27 mouse cellular contexts compared by ENCODE assay signal in the genomic region with DNA sequence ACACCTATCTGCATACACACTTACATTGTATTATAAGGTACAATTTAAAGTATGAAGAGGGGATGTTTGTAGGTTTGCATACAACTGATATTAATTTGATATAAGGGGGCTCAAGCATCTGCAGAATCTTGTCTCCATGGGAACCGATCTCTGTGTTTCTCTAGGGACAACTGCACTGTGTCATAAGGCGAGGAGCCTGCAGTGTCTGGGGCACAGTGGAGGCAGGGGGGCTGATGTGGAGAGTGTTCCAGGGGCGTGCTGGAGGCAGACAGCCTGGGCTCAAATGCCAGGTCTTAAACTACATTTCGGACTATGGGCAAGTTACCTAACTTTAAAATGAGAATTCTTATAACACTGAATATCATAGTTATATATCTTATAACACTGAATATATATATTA. TPM values are rescaled to one million over a fixed set of nuclear protein-coding genes. Genes with fewer than 3 reads are reported as not detected.
A peak's percentile ranks its signal among the peaks of the same experiment; 100 is the strongest.
DNase-seq lines count a peak whose midpoint lies in the region; ATAC-seq and TF ChIP-seq lines count a peak whose summit lies in the region.
"Had no signal": no experiment of that assay in that cellular context is flagged by ENCODE, and none has a peak within 500 bp of the region (broad histone marks: within the 10 kb centered on the region; RNA-seq: fewer than 3 reads in every experiment).

No protein-coding gene starts in this region.

- no peaks in the 10 kb centered on the region for H3K79me2 ChIP-seq in MEL (ENCODE audit: control insufficient read depth, insufficient read depth, low read length, poor library complexity)

- no peak overlapping the region for H3K4me2 ChIP-seq in forebrain, postnatal 0 days (ENCODE audit: low read depth)
- no peak overlapping the region for H3K4me2 ChIP-seq in neural tube, embryonic 13.5 days
- H3K4me2 ChIP-seq in neural tube, embryonic 15.5 days: no peak overlapping the region
- H3K4me2 ChIP-seq in midbrain, embryonic 16.5 days (ENCODE audit: low read length): no peak overlapping the region
- H3K4me2 ChIP-seq: heart, embryonic 11.5 days; hindbrain, embryonic 12.5 days; limb, embryonic 15.5 days had no signal

- no peaks in the 10 kb centered on the region for H3K9me3 ChIP-seq in forebrain, postnatal 0 days (ENCODE audit: low read length)
- no peaks in the 10 kb centered on the region for H3K9me3 ChIP-seq in forebrain, embryonic 10.5 days
- no peaks in the 10 kb centered on the region for H3K9me3 ChIP-seq in neural tube, embryonic 13.5 days
- H3K9me3 ChIP-seq in neural tube, embryonic 15.5 days (replicated peaks): no peaks in the 10 kb centered on the region
- H3K9me3 ChIP-seq in MEL (replicated peaks; ENCODE audit: insufficient read depth, low read length): no peaks in the 10 kb centered on the region
- H3K9me3 ChIP-seq in midbrain, embryonic 16.5 days (replicated peaks; ENCODE audit: control insufficient read depth, low read length, poor library complexity, severe bottlenecking): no peaks in the 10 kb centered on the region
- H3K9me3 ChIP-seq: hindbrain, embryonic 12.5 days; limb, embryonic 10.5 days; limb, embryonic 15.5 days; liver, embryonic 13.5 days had no signal

- no peak for TF ChIP-seq CTCF in forebrain, postnatal 0 days (IDR thresholded peaks at IDR 0.05; ENCODE audit: low read depth)
- TF ChIP-seq CTCF in MEL (IDR thresholded peaks at IDR 0.05 in 2 of 3, conservative IDR thresholded peaks at IDR 0.05 in 1 of 3; ENCODE audit: control insufficient read depth in 1 of 3, insufficient read depth in 1 of 3, low read depth in 2 of 3, low read length in 3 of 3, poor library complexity in 1 of 3, severe bottlenecking in 1 of 3): no peak

- no peak for TF ChIP-seq RAD21 in MEL (IDR thresholded peaks at IDR 0.05; ENCODE audit: low read depth, low read length)

- peak; percentile 54; the same call in 1 of the 2 replicates for ATAC-seq in forebrain, postnatal 0 days
- ATAC-seq in neural tube, embryonic 13.5 days (ENCODE audit: low read depth): peak; percentile 63; the same call in 1 of the 2 replicates
- no peak for ATAC-seq in neural tube, embryonic 15.5 days (ENCODE audit: low FRiP score)
- ATAC-seq in midbrain, embryonic 16.5 days: peak; percentile 81; the same call in 1 of the 2 replicates
- no peak for ATAC-seq in granulocyte monocyte progenitor cell, adult 5-6 weeks (replicated peaks; ENCODE audit: poor library complexity, severe bottlenecking)

- no peak overlapping the region for H3K4me3 ChIP-seq in forebrain, postnatal 0 days (ENCODE audit: low read depth, low read length)
- H3K4me3 ChIP-seq in forebrain, embryonic 10.5 days: no peak overlapping the region
- H3K4me3 ChIP-seq in neural tube, embryonic 13.5 days: no peak overlapping the region
- no peak overlapping the region for H3K4me3 ChIP-seq in neural tube, embryonic 15.5 days (replicated peaks)
- peak overlapping the region in 1 of 2 experiments; percentile 58; a peak in 2 of 4 replicates for H3K4me3 ChIP-seq in MEL (ENCODE audit: control insufficient read depth in 1 of 2, insufficient read depth in 1 of 2, low read depth in 2 of 2, low read length in 2 of 2)
- H3K4me3 ChIP-seq in midbrain, embryonic 16.5 days (ENCODE audit: low read depth, low read length): no peak overlapping the region
- H3K4me3 ChIP-seq: hindbrain, embryonic 12.5 days; limb, embryonic 10.5 days; limb, embryonic 15.5 days; liver, embryonic 13.5 days had no signal

- no peaks in the 10 kb centered on the region for H3K4me1 ChIP-seq in forebrain, postnatal 0 days (ENCODE audit: insufficient read depth)
- H3K4me1 ChIP-seq in forebrain, embryonic 10.5 days: no peaks in the 10 kb centered on the region
- H3K4me1 ChIP-seq in neural tube, embryonic 13.5 days (replicated peaks): peaks cover 12% of the 10 kb centered on the region
- peaks cover 4% of the 10 kb centered on the region; the same call in 1 of the 2 replicates for H3K4me1 ChIP-seq in neural tube, embryonic 15.5 days
- H3K4me1 ChIP-seq in MEL (ENCODE audit: control insufficient read depth in 1 of 2, insufficient read depth in 2 of 2, low read length in 2 of 2): peaks cover 19 to 20% of the 10 kb centered on the region in 2 experiments
- peaks cover 6% of the 10 kb centered on the region; the same call in 1 of the 2 replicates for H3K4me1 ChIP-seq in midbrain, embryonic 16.5 days (ENCODE audit: control insufficient read depth, insufficient read depth, low read length)
- H3K4me1 ChIP-seq: limb, embryonic 10.5 days; limb, embryonic 15.5 days; liver, embryonic 13.5 days had no signal

- DNase-seq in forebrain, postnatal 0 days: no peak
- DNase-seq in forebrain, embryonic 10.5 days (ENCODE audit: extremely low spot score, low spot score): no peak
- peak; percentile 16 for DNase-seq in MEL (ENCODE audit: low read depth, low spot score)
- DNase-seq in frontal cortex, postnatal 36 days (ENCODE audit: low spot score in 2 of 2): no peak
- DNase-seq: adrenal gland, postnatal 36 days; cerebellum, adult 2 months; cerebellum, postnatal 14 days; gastrocnemius, postnatal 25 days; heart, postnatal 36 days; kidney, postnatal 14 days; layer of hippocampus, adult 9-11 months; liver, embryonic 13.5 days had no signal

- no peaks in the 10 kb centered on the region for H3K36me3 ChIP-seq in forebrain, postnatal 0 days (ENCODE audit: insufficient read depth)
- H3K36me3 ChIP-seq in forebrain, embryonic 10.5 days (replicated peaks): no peaks in the 10 kb centered on the region
- H3K36me3 ChIP-seq in neural tube, embryonic 13.5 days: no peaks in the 10 kb centered on the region
- no peaks in the 10 kb centered on the region for H3K36me3 ChIP-seq in neural tube, embryonic 15.5 days
- peaks cover 0 to 12% of the 10 kb centered on the region in 2 experiments; a peak in 2 of 4 replicates for H3K36me3 ChIP-seq in MEL (ENCODE audit: control insufficient read depth in 1 of 2, insufficient read depth in 2 of 2, low read length in 2 of 2)
- no peaks in the 10 kb centered on the region for H3K36me3 ChIP-seq in midbrain, embryonic 16.5 days (ENCODE audit: control insufficient read depth, insufficient read depth, low read length)
- H3K36me3 ChIP-seq: hindbrain, embryonic 12.5 days; limb, embryonic 10.5 days; limb, embryonic 15.5 days; liver, embryonic 13.5 days had no signal

- no peak overlapping the region for H3K9ac ChIP-seq in forebrain, postnatal 0 days
- no peak overlapping the region for H3K9ac ChIP-seq in neural tube, embryonic 13.5 days
- no peak overlapping the region for H3K9ac ChIP-seq in neural tube, embryonic 15.5 days (replicated peaks)
- no peak overlapping the region for H3K9ac ChIP-seq in MEL (ENCODE audit: control insufficient read depth, low read depth, low read length, poor library complexity, severe bottlenecking)
- H3K9ac ChIP-seq in midbrain, embryonic 16.5 days (ENCODE audit: low read depth, low read length): no peak overlapping the region
- H3K9ac ChIP-seq: hindbrain, embryonic 12.5 days; limb, embryonic 15.5 days; liver, embryonic 13.5 days had no signal

- WGBS in forebrain, postnatal 0 days: 67% methylated on average over 4 of the region's 4 CpGs
- 90% methylated on average over 4 of the region's 4 CpGs for WGBS in forebrain, embryonic 10.5 days
- 59% methylated on average over 4 of the region's 4 CpGs for WGBS in neural tube, embryonic 13.5 days
- WGBS in neural tube, embryonic 15.5 days: 61% methylated on average over 4 of the region's 4 CpGs
- WGBS in midbrain, embryonic 16.5 days: 56% methylated on average over 4 of the region's 4 CpGs

- H3K27ac ChIP-seq in forebrain, postnatal 0 days (ENCODE audit: low read depth, low read length): no peak overlapping the region
- H3K27ac ChIP-seq in forebrain, embryonic 10.5 days: no peak overlapping the region
- H3K27ac ChIP-seq in neural tube, embryonic 13.5 days (replicated peaks): no peak overlapping the region
- H3K27ac ChIP-seq in neural tube, embryonic 15.5 days (replicated peaks): no peak overlapping the region
- no peak overlapping the region for H3K27ac ChIP-seq in MEL (ENCODE audit: control insufficient read depth, low read depth, low read length)
- no peak overlapping the region for H3K27ac ChIP-seq in midbrain, embryonic 16.5 days (ENCODE audit: low read length)
- H3K27ac ChIP-seq: hindbrain, embryonic 12.5 days; limb, embryonic 10.5 days; limb, embryonic 15.5 days; liver, embryonic 13.5 days had no signal

- H3K27me3 ChIP-seq in forebrain, postnatal 0 days (ENCODE audit: insufficient read depth, low read length): no peaks in the 10 kb centered on the region
- no peaks in the 10 kb centered on the region for H3K27me3 ChIP-seq in forebrain, embryonic 10.5 days (ENCODE audit: poor library complexity, severe bottlenecking)
- no peaks in the 10 kb centered on the region for H3K27me3 ChIP-seq in neural tube, embryonic 13.5 days
- no peaks in the 10 kb centered on the region for H3K27me3 ChIP-seq in neural tube, embryonic 15.5 days (replicated peaks)
- H3K27me3 ChIP-seq in MEL (ENCODE audit: control insufficient read depth in 1 of 2, insufficient read depth in 2 of 2, low read length in 2 of 2): no peaks in the 10 kb centered on the region
- no peaks in the 10 kb centered on the region for H3K27me3 ChIP-seq in midbrain, embryonic 16.5 days (ENCODE audit: control insufficient read depth, insufficient read depth, low read depth, low read length)
- H3K27me3 ChIP-seq: hindbrain, embryonic 12.5 days; limb, embryonic 15.5 days; liver, embryonic 13.5 days had no signal

- no peak for TF ChIP-seq POLR2A in MEL (IDR thresholded peaks at IDR 0.05; ENCODE audit: control insufficient read depth in 1 of 2, insufficient read depth in 1 of 2, low read depth in 1 of 2, low read length in 2 of 2, poor library complexity in 1 of 2)

- TF ChIP-seq EP300 in MEL (IDR thresholded peaks at IDR 0.05; ENCODE audit: low read depth in 1 of 2, low read length in 2 of 2): no peak

RNA-seq across cellular contexts. Expression of a gene that starts 16.8 kb away (rescaled TPM):
- total RNA-seq in forebrain, postnatal 0 days (2014; rRNA removed): 0.08 TPM in 1 of 2 replicates, not detected in the other
- 0.13 TPM in 1 of 2 replicates, not detected in the other for polyA plus RNA-seq in forebrain, postnatal 0 days (2015; fragmentation: Nextera tagmentation; extraction: Ambion mirVana)
- polyA plus RNA-seq in forebrain, embryonic 10.5 days (2016; fragmentation: Nextera tagmentation; extraction: Ambion mirVana): not detected in 2 replicates
- polyA plus RNA-seq in neural tube, embryonic 13.5 days (2015; fragmentation: Nextera tagmentation; extraction: Ambion mirVana): 0.13 TPM in 1 of 2 replicates, not detected in the other
- 0.20 and 0.22 TPM in 2 replicates for polyA plus RNA-seq in neural tube, embryonic 15.5 days (2015; fragmentation: Nextera tagmentation; extraction: Ambion mirVana)
- total RNA-seq in MEL (2012; rRNA removed): 0.10 TPM in 1 of 2 replicates, not detected in the other
- not detected for polyA plus RNA-seq in MEL (2012; ENCODE audit: insufficient read depth in 1 of 2, insufficient read length in 2 of 2, low read depth in 1 of 2, low replicate concordance in 2 of 2, missing spikeins in 1 of 2)
- 0.16 and 0.25 TPM in 2 replicates for polyA plus RNA-seq in midbrain, embryonic 16.5 days (2015; fragmentation: Nextera tagmentation; extraction: Ambion mirVana)
- not detected in 2 replicates for total RNA-seq in granulocyte monocyte progenitor cell, adult 5-6 weeks (2014; fragmentation: Nextera tagmentation)
- total RNA-seq in granulocyte monocyte progenitor cell, adult 5-6 weeks (2017): not detected in 2 replicates
- total RNA-seq: adrenal gland, adult 18-20 months; adrenal gland, postnatal 36 days; gastrocnemius, adult 18-20 months; gastrocnemius, postnatal 25 days; heart, adult 18-20 months; heart, postnatal 36 days; left cerebral cortex, postnatal 10 days had no signal
- polyA plus RNA-seq: cerebellum, adult 2 months; heart, embryonic 11.5 days; heart, embryonic 16.5 days; hindbrain, embryonic 12.5 days; intestine, postnatal 0 days; kidney, embryonic 14.5 days; limb, embryonic 10.5 days; liver, embryonic 13.5 days had no signal

RNA-seq across cellular contexts. Expression of a gene that starts 23.6 kb away (rescaled TPM):
- 28.4 and 36.9 TPM in 2 replicates for total RNA-seq in forebrain, postnatal 0 days (2014; rRNA removed)
- polyA plus RNA-seq in forebrain, postnatal 0 days (2015; fragmentation: Nextera tagmentation; extraction: Ambion mirVana): 5.6 and 8.5 TPM in 2 replicates
- polyA plus RNA-seq in forebrain, embryonic 10.5 days (2016; fragmentation: Nextera tagmentation; extraction: Ambion mirVana): 8.9 and 9.7 TPM in 2 replicates
- polyA plus RNA-seq in neural tube, embryonic 13.5 days (2015; fragmentation: Nextera tagmentation; extraction: Ambion mirVana): 11.5 and 12.1 TPM in 2 replicates
- 9.1 and 10.6 TPM in 2 replicates for polyA plus RNA-seq in neural tube, embryonic 15.5 days (2015; fragmentation: Nextera tagmentation; extraction: Ambion mirVana)
- 45.2 and 48.4 TPM in 2 replicates for total RNA-seq in MEL (2012; rRNA removed)
- 10 to 100 TPM in 1 of 2 experiments, not detected in 1; 49.1 TPM for polyA plus RNA-seq in MEL (2012; ENCODE audit: insufficient read depth in 1 of 2, insufficient read length in 2 of 2, low read depth in 1 of 2, low replicate concordance in 2 of 2, missing spikeins in 1 of 2)
- 14.1 and 16.3 TPM in 2 replicates for polyA plus RNA-seq in midbrain, embryonic 16.5 days (2015; fragmentation: Nextera tagmentation; extraction: Ambion mirVana)
- 136 and 157 TPM in 2 replicates for total RNA-seq in granulocyte monocyte progenitor cell, adult 5-6 weeks (2014; fragmentation: Nextera tagmentation)
- 193 and 259 TPM in 2 replicates for total RNA-seq in granulocyte monocyte progenitor cell, adult 5-6 weeks (2017)

Comparison
In these comparisons a context has a peak if more than half of its experiments do, and no peak if none do; other contexts are left out.
1. ATAC-seq: peak in forebrain, postnatal 0 days (single experiment), neural tube, embryonic 13.5 days (single experiment) and midbrain, embryonic 16.5 days (single experiment); none in neural tube, embryonic 15.5 days (single experiment) and granulocyte monocyte progenitor cell, adult 5-6 weeks (single experiment).